Mouse (Mus musculus) liver, embryonic 14.5 days (tissue): ENCODE measurements at regions not wholly inside any gene's neighbourhood (a gene's known extent, or its start where the extent isn't known, plus 50 kb on each side); places are given as distances from the start of the nearest gene placed in this dataset.

Source experiments
- CTCF ChIP-seq: IDR thresholded peaks from 2 replicates; pipeline ENCODE4 v1.5.1; 2016; ENCODE audit warnings: antibody characterized with exemption, low read depth, control low read depth
- EP300 ChIP-seq: IDR thresholded peaks from 2 replicates; pipeline ENCODE4 v1.6.1; 2016; ENCODE audit warnings: antibody characterized with exemption, low read depth

DNA sequence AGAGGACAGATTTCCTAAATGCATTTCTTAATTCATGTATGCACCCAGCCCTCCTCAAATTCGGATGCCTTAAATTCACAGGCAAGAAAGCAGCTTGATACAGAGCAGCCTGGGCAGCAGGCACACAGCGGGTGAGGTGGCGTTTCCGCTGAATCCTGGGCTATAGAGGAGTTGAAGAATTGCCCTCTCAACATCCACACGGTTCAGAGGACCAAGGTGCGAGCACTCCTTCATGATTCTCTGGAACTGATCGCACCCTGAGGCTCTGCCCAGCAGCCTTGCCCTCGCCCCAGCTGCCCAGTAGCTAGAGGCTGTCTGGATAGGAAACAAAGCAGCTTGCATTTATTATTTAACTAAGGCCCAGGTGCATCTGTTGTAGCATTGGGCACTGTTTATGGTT lies 104.3 kb upstream of the Atp1a1 start:
- no peak for TF ChIP-seq CTCF
- TF ChIP-seq EP300: no peak
